Mouse (Mus musculus) adipocyte (in vitro differentiated cells): ENCODE results near the gene Fbxl14.
"Not testable (repeated sequence)": the region's sequence is repeated elsewhere in the genome, so short reads cannot be mapped to it uniquely, and the experiment has no call there.

Experiments
- DNase-seq: peaks from one replicate; pipeline ENCODE4 v3.0.0-alpha.2; 2016; ENCODE audit warnings: low spot score

The Fbxl14 gene

DNA sequence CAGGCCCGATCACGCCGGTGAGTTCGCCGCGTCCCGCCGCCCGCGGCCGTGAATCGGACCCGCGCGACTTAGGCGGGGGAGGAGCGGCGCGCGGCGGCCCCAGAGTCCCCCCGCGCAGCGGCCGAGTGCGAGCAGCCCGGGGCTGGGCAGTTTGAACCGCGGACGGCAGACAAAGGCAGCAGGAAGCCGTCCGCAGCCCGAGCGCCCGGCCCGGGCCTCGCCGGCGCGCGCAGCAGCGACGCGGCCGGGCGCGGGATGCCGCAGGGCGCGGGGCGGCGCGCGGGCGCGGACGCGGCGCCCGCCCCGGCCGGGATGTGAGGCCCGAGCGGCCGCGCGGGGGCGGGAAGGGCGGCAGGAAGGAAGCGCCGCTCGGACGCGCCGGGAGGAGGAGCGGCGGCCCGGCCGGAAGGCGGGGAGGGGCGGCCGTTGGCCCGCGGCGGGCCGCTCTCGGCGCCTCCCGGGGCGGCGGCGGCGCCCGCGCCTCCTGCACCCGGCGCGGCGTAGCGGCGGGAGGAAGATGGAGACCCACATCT lies at the start of gene Fbxl14:
Fbxl14 (plus strand) TSS at position 326 of the 533 bp plus-strand sequence.
- peak; percentile 55 for DNase-seq

DNA sequence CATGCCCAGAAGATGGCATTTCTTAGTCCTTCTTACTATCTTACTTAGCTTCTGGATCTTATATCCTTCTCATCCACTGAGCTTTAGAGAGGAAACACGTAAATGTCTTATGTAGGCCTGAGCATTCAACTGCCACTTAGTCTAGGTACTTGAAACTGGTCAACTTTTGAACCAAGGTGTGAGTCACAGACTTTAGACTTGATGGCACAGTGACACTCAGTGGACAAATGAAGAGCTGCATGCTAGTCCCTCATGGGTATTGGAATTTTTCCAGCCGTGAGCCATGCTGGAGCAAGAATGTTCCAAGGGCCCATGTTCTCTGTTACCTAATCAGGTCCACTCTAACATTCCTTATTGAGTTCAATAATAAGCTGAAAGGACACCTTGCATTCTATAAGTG lies 49.0 kb upstream of the Fbxl14 start:
- DNase-seq, result peak; percentile 93

DNA sequence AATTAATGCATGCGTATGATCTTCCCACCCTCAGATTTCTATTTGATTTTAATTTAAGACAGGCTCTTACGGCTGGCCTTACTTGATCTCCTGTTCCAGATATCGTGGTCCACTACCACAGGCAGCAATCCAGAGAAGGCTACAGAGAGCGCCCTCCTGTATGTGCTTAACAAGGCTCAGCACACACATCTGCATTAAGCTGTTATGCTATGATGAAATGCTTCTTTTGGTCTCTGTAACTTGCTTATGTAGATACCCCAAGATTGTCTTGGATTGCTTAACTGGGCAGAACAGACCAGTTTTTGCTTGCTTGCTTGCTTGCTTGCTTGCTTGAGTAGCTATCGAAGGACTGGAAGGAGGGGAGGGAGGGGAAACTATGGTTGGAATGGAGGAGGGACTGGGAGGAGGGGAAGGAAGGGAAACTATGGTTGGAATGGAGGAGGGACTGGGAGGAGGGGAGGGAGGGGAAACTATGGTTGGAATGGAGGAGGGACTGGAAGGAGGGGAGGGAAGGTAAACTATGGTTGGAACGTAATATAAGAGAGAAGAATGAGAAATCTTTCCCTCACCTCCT lies 47.6 kb upstream of the Fbxl14 start:
- DNase-seq, result no peak

DNA sequence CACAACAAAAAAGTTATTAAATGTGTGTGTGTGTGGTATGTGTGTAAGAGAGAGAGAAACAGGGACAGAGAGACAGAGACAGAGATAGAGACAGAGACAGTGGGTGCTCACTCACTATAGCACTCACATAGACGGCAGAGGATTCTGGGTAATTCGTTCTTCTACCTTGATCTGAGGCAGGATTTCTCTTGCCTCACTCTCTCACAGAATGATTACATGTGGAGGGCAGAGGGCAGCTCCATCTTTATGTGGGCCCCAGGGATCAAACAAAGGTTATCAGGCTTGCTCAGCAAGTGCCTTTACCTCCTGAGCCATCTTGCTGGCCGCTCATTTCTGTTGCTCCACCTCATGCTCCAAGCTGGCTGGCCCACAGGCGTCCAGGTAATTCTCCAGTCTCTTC lies 45.1 kb upstream of the Fbxl14 start:
- DNase-seq, result no peak

DNA sequence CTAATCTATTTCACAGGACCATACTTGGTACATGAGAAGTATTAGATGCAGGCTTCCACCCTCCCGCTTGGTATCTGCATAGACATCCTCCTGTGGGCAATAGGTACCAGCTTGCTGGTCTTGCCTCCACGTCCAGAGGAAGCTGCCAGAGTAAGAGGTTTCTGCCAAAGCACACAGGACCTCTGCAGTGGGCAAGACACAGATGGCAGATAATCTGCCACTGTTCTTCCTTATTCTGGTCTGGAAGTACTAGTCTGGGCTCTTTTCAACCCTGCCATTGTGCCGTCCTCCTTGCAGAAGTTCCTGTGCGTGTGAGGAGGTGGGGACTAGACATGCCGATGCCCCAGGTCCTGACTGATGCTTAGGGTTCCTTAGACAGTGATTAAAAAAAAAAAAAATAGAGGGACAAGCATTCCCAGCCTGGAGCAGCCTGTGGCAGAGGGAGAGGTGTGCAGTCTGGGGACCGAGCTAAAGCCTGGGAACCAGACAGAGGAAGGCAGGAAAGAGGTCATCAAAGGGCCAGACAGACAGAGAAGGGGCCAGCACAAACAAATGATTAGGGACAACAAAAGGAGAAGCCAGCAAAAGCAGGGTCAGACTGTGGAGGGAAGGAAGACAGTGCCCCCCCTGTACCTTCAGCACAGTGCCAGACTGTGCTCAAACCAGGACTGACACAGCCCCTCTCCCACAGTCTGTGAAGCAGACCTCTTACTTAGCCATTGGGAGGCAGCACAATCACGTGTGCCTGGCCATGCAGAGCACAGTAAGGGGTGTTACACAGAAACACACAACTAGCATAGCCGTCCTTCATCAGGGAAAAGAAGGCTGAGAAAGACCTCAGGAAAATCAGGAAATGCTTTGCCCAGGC lies 41.3 kb upstream of the Fbxl14 start:
- DNase-seq, result no peak

DNA sequence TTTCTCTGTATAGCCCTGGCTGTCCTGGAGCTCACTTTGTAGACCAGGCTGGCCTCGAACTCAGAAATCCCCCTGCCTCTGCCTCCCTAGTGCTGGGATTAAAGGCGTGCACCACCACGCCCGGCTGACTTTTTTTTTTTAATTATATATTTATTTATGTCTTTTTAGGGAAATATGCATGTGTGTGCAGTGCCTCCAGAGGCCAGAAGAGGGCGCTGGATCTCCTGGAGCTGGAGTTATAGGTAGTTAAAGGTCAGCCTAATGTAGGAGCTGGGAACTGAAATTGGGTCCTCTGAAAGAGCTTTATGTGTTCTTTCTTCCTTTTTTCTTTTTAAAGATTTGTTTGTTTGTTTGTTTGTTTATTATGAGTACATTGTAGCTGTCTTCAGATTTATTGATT lies 36.7 kb upstream of the Fbxl14 start:
- DNase-seq, result not testable (repeated sequence)

DNA sequence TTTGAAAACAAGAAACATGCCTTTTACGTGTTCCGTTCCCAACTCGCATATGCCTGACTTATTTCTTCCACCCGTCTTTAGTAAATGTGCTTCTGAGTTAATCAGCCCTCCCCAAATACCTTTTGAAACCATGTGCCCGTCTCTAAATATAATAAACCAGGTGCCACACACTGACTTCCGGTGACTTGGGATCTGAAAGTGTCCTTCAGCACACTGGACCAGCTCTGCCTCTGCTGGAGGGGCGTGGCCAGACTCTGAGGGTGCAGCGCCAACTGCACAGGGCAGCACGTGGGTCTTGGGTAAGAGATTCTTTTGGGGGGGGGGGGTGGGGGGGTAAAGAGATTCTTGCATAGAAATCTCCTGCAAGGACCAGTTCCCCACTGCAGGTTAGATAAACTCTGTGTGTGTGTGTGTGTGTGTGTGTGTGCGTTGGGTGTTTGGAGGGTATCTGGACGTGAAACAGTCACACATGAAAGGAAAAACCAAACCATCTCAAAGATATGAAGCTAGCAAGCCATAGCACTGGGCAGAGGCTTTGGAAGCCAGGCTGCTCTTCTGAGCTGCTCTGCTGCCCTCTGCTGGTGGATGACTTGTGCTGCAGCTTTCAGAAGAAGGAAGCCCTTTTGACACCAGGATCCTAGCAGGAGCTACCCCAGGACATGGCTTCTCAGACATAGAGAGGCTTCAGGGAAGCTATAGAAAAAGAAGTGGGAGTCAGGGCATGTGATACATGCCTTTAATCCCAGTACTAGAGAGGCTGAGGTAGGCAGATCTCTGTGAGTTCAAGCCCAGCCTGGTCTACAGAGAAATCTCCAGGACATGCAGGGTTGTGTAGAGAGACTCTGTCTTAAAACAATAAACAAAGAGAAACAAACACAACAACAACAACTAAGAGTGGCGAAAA lies 35.5 kb upstream of the Fbxl14 start:
- DNase-seq, result peak; percentile 96

DNA sequence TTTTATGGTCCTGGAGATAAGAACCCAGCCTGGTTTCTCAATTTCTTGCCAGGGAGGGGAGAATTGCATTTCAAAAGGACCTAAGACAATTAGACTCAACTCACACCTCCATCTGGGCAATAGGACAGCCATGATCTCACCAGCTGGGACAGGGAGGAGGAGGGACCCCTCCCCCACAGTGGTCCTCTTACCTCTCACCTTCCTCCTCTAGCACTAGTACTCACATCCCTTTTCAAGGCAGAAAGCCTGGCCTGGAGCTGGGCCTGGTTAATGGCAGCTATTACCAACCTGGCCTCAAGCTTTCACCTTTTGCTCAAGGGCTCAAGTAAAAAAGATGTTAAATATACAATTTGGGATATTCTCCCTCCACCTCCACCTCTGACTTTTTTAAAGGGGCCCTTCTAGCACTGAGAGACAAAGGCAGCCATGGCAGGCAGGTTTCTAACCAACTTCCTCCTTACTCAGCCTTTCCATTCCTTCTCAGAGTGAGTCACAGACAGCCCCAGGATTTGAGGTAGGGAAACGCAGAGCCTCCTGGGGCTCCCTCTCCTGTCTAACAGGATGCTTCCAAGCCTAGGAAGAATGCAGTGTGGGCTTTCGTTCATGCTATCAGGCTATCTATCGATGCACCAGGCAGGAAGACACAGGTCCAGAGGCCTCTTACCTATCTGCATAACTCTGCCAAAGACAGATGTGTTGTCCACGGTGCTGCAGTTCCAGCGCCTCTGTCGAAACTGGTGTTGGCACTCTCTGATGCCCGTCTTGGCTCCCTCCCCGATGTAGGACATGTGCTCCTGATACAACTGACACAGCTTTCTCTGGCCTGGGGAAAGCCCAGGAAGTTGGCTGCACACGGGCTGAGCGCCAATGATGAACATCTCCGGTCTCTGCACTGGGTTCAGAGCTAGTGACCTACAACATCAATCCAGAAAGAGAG lies 33.5 kb upstream of the Fbxl14 start:
- peak; percentile 82 for DNase-seq

DNA sequence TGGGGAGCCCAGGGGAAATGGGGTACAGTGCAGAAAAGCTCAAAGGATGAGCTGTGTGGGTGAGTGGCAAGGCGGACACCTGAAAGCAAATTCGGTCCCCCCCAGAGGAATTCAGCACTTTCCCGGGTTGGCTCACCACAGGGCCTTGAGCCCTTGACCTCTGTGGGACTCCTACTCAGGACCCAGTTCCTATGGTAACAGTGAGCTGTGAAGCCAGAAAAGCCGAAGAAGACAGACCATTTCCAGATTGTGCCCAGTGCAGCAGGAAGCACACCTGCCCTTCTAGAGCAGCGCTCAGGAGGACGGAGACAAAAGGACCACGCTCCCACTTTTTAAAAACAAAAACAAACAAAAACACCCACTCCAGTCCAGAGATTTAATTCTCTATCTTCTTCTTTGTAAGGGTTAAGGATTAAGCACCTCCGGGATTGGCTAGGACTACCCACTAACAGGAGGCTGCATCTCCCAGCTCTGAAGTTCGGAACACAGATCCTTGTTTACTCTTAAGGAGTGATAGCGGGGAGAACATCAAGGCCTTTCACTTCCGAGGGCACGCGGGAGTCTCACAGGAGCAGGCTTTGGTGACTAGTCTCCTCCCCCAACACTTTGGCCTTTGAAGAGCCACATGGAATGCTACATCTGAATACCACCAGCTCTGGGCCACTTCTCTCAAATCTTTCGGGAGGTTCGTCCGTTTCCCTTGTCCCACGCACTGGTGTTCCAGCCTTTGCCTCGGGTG lies 31.0 kb upstream of the Fbxl14 start:
- DNase-seq, result no peak

DNA sequence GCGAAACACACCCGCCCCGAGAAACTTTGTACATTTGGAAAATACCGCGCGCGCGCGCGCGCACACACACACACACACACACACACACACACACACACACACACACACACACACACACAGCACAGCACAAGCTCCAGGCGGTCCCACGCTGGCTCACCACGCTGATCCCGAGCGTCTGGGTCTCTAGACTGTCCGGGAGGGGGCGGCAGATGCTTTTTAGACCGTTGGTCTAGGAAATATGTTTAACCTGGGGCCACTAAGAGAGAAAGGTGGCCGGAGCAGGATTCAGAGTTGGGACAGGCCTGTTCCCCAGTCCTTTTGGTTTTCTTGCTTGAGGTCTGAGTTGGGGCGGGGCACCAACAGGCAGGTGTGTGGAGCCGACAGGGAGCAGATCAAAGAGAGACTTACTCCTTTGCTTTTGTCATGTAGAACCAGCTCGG lies 30.4 kb upstream of the Fbxl14 start:
- DNase-seq, result no peak

DNA sequence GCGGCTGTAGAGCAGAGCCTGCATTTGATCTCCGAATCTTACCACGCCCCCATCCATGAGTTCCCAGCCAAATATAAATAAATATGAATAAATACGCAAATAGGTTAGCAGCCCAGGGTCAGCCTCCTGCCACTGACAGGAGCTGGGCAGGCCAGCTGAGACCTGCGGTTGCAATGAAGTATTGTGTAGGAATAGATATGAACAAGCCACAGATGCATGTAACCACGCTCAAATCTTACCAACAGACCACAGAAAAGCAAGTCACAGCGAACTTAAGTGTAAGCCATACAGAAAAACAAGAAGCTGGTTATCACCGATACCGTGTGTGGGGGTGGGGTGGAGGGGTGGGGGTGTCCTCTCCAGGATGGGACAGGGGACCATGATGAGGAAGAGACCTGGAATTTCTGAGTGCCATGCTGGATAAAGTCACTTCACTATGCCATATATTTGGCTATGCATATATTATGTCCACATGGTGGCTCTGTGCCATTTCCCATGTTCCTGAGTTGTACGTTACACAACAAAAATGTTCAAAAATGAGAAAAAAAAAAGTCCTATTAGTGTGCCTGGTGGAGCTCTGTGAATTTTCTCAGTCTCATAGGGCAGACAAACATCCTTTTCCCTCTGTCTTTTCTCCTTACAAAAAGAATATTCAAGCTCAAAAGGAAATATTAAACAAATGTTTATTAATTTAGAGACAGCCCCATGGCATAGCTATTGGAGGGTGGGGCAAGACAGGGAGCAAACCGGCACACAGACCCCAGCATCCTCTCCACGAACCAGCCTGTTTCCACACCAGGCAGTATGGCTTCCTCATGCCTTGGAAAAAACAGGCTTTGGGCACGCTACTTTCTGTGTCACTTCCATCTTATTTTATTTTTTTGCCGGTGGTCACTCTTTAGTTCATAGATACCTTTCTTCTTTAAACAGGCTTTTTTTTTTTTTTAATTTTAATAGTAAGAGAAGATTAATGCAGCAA lies 28.2 kb upstream of the Fbxl14 start:
- DNase-seq, result no peak

DNA sequence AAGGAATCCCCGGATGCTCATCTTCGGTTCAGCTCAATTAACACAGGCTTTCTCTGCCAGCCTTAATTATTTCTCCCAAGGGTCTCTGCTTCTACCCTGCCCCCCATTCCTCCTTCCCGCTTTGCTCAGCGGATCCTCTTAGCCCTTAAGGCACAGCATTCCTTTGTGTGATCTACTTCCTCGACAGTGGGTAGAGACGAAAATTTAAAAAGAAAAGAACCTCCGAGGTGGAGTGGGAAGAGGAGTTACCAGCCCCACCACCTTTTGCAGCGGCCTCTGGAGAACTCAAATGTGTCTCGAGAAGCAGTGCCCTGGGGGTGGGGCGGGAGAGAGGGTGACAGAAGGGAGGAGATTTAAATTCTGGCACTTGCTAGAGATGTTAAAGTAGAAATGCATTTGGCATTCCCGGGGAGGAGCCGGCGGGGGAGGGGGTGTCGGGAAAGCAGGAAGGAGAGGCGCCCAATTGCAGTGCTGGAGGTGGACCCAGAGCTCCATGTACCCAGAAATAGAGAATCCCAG lies 27.4 kb upstream of the Fbxl14 start:
- DNase-seq, result no peak

DNA sequence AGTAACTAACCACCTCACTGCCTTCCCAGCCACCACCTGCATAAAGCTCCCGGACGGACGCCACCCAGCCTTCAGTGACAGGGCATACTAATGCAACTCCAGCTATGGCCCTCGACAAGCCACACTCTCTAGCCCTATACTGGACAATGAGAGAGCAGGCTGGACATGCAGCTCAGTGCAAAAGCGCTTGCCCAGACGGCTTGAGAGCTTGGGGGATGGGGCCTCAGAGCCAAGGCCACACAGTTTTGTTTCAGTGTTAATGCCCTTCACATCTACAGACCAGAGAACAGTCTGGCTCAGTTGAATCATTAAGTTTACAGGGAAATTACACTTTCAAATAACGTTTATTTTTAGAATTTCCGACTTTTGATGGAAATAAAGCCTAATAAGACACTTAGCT lies 21.3 kb upstream of the Fbxl14 start:
- no peak for DNase-seq

DNA sequence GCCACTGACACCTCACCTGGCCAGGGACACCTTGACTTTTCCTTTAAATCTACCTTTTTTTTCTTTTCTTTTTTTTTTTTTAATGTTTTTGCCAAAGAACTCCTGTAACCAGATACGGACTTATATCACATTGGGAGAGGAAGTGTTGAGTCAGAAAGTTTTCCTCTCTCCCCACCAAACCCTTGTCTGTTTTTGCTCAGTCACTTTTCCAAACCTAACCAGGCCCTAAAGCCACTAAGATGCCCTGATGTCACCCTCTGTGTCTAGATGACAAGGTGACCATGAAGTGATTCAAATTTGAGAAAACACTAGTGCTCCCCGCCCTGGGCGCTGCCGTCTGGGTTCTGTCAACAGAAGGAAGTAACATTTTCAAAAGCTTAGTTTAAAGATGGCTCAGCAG lies 20.4 kb upstream of the Fbxl14 start:
- no peak for DNase-seq

DNA sequence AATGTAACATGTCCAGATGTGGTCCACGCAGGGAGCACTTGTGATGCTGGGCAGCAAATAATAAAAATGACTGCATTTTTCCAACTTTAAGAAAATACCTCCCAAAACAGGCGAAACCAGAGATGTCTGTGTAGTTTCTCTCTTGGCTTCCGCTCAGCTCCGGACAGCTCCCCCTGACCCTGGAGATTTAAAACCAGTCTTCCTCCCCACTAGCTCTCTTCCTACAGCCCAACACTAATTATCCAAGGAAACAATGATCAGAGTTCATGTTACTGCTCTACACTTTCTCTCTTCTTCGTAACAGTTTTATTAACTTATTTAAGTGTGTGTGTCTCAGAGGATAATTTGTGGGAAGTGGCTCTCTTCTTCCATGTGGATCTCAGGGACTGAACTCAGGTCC lies 19.1 kb upstream of the Fbxl14 start:
- no peak for DNase-seq

DNA sequence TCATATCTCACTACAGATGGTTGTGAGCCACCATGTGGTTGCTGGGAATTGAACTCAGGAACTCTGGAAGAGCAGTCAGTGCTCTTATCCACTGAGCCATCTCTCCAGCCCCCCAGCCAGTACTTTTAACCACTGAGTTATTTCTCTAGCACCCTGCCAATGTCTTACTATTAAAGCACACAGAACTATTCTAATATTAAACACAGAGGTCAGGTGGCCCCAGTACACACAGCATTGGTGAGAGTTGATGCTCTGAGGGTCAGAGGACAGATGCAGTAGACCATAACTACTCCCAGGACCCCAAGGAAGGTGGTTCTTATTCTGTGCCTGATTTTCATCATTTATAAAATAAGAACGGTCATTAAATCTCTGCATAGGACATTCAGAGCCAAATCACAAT lies 13.3 kb upstream of the Fbxl14 start:
- DNase-seq, result no peak

DNA sequence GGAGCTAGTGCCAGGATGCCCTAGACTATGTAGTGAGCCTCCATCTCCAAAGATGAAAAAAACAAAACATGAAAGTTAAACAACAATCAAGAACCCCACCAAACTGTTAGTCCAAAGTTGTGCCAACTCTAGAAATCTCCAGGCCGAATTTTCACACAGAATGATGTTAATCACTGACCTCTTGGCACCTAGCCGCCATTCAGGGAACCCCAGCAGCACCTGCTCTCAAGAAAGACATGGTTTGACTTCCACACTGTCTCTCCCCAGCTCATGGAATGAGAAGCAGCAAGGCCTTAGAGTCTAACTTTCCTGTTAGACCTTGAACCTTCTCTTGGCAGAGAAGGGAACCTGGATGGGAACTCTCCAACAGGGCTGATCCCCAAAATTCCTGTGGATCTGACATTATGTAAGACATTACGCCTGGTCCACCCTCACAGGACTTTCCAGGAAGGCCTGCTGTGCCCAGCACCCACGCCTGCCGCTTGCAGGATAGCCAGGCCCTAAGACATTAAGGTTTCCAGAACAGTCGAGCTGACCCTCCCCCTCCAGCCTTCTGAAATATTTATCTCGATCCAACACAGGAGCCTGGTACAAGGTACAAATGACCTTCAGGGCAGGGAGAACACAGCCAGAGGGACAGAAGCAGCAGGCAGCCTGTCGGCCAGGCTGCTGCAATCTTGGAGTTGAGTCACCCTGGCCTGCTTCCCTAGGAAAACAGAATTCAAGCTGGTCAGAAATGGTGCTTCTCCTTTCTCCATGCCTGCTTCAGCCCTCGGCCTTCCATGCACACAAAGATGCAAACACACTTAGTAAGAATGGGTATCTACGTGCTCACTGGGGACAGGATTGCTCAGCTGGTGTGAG lies 12.3 kb upstream of the Fbxl14 start:
- DNase-seq, result peak; percentile 73

DNA sequence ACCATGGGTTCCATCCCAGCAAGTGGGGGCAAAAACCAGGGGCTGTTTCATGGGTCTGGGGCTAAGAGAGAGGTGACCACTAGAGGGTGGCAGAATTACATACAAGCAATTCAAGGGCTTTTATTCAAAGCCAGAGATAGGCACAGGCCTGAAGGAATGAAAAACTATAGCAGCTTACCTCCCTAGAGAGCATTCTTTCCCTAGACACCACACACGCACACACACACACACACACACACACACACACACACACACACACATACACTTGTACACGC lies 11.7 kb upstream of the Fbxl14 start:
- DNase-seq, result no peak
